Mouse (Mus musculus): ENCODE results near the gene Xlr5a. TPM values are rescaled to one million over a fixed set of nuclear protein-coding genes. Genes with fewer than 3 reads are reported as not detected.
"Not testable (repeated sequence)": the region's sequence is repeated elsewhere in the genome, so short reads cannot be mapped to it uniquely, and the experiment has no call there.

Gene Xlr5a
- polyA plus RNA-seq, 1 experiment, result not detected

- H3K4me1 ChIP-seq (ENCODE audit: control insufficient read depth, insufficient read depth, low read length); H3K4me3 ChIP-seq (ENCODE audit: insufficient read depth, low read depth, low read length); H3K27ac ChIP-seq (ENCODE audit: insufficient read depth, low read depth, low read length): not testable (repeated sequence)
- WGBS, result 76% methylated on average over 13 of the region's 13 CpGs
These were observed 195.8 kb downstream of the Xlr5a start, which contains the start of gene Xlr3a for GRCm38 (mm10) chrX:73096941-73097508. Xlr3a (minus strand) TSS chrX:73097095.

- H3K27ac ChIP-seq (ENCODE audit: insufficient read depth, low read depth, low read length); H3K4me3 ChIP-seq (ENCODE audit: insufficient read depth, low read depth, low read length); H3K4me1 ChIP-seq (ENCODE audit: control insufficient read depth, insufficient read depth, low read length): not testable (repeated sequence)
- WGBS, result 83% methylated on average over 19 of the region's 19 CpGs
These were observed 210.3 kb downstream of the Xlr5a start, which contains the start of gene Xlr4a for GRCm38 (mm10) chrX:73082267-73083055. Xlr4a (minus strand) TSS chrX:73082478.

GRCm38 (mm10) chrX:73066765-73067312 lies 225.9 kb downstream of the Xlr5a start:
- H3K4me3 ChIP-seq (ENCODE audit: insufficient read depth, low read depth, low read length); H3K27ac ChIP-seq (ENCODE audit: insufficient read depth, low read depth, low read length); H3K4me1 ChIP-seq (ENCODE audit: control insufficient read depth, insufficient read depth, low read length): not testable (repeated sequence)
- WGBS, result 66% methylated on average over 2 of the region's 5 CpGs

- Histone ChIP-seq H3K4me3 (ENCODE audit: insufficient read depth, low read depth, low read length) (peak within 1 kb of the TSS; percentile 52), H3K27ac (ENCODE audit: insufficient read depth, low read depth, low read length) (no peak within 1 kb of the TSS), H3K4me1 (ENCODE audit: control insufficient read depth, insufficient read depth, low read length) (peaks cover 10% of the 10 kb centered on the region)
- TF ChIP-seq POLR2A (IDR thresholded peaks at IDR 0.05; ENCODE audit: insufficient read depth, low read depth, low read length), result no peak
- TF ChIP-seq CTCF (IDR thresholded peaks at IDR 0.05; ENCODE audit: insufficient read depth, low read depth, low read length), result no peak
- 22% methylated on average over 7 of the region's 7 CpGs for WGBS
These were observed 228.4 kb downstream of the Xlr5a start, which contains the start of gene Pnma3 for GRCm38 (mm10) chrX:73064415-73064793. Pnma3 (plus strand) TSS chrX:73064787.

GRCm38 (mm10) chrX:73063512-73064414 lies 229.0 kb downstream of the Xlr5a start:
- H3K4me3 ChIP-seq (ENCODE audit: insufficient read depth, low read depth, low read length), result peak overlapping the region; percentile 52
- no peak for TF ChIP-seq CTCF (IDR thresholded peaks at IDR 0.05; ENCODE audit: insufficient read depth, low read depth, low read length)
- TF ChIP-seq POLR2A (IDR thresholded peaks at IDR 0.05; ENCODE audit: insufficient read depth, low read depth, low read length), result no peak
- no peak overlapping the region for H3K27ac ChIP-seq (ENCODE audit: insufficient read depth, low read depth, low read length)
- WGBS, result 24% methylated on average over 24 of the region's 24 CpGs
- H3K4me1 ChIP-seq (ENCODE audit: control insufficient read depth, insufficient read depth, low read length), result peaks cover 10% of the 10 kb centered on the region

- 49% methylated on average over 5 of the region's 5 CpGs for WGBS
- TF ChIP-seq CTCF (IDR thresholded peaks at IDR 0.05; ENCODE audit: insufficient read depth, low read depth, low read length) (no peak), POLR2A (IDR thresholded peaks at IDR 0.05; ENCODE audit: insufficient read depth, low read depth, low read length) (no peak)
- Histone ChIP-seq H3K4me3 (ENCODE audit: insufficient read depth, low read depth, low read length) (no peak overlapping the region), H3K4me1 (ENCODE audit: control insufficient read depth, insufficient read depth, low read length) (peaks cover 10% of the 10 kb centered on the region), H3K27ac (ENCODE audit: insufficient read depth, low read depth, low read length) (no peak overlapping the region)
These were observed 230.5 kb downstream of the Xlr5a start for GRCm38 (mm10) chrX:73062323-73062722.

- Histone ChIP-seq H3K27ac (ENCODE audit: insufficient read depth, low read depth, low read length) (no peak overlapping the region), H3K4me3 (ENCODE audit: insufficient read depth, low read depth, low read length) (no peak overlapping the region), H3K4me1 (ENCODE audit: control insufficient read depth, insufficient read depth, low read length) (peaks cover 10% of the 10 kb centered on the region)
- TF ChIP-seq CTCF (IDR thresholded peaks at IDR 0.05; ENCODE audit: insufficient read depth, low read depth, low read length) (no peak), POLR2A (IDR thresholded peaks at IDR 0.05; ENCODE audit: insufficient read depth, low read depth, low read length) (no peak)
- WGBS, result 87% methylated on average over 1 of the region's 1 CpGs
These were observed 231.2 kb downstream of the Xlr5a start for GRCm38 (mm10) chrX:73061528-73061927.

Other genes with a start within 250 kb of the Xlr5a start
- gene Pnma3, start 228.2 kb downstream of the Xlr5a start, polyA plus RNA-seq (2012; ENCODE audit: insufficient read depth, insufficient read length, low replicate concordance, missing spikeins), result not detected in 2 replicates
- not detected in 2 replicates for gene Xlr4a, start 210.5 kb downstream of the Xlr5a start, polyA plus RNA-seq (2012; ENCODE audit: insufficient read depth, insufficient read length, low replicate concordance, missing spikeins)
- not detected in 2 replicates for gene Xlr3a, start 195.9 kb downstream of the Xlr5a start, polyA plus RNA-seq (2012; ENCODE audit: insufficient read depth, insufficient read length, low replicate concordance, missing spikeins)
- gene Gm14685, start 175.9 kb downstream of the Xlr5a start, polyA plus RNA-seq (2012; ENCODE audit: insufficient read depth, insufficient read length, low replicate concordance, missing spikeins), result not detected in 2 replicates
- not detected in 2 replicates for gene Xlr5b, start 144.2 kb downstream of the Xlr5a start, polyA plus RNA-seq (2012; ENCODE audit: insufficient read depth, insufficient read length, low replicate concordance, missing spikeins)
- not detected in 2 replicates for gene DXBay18, start 143.5 kb downstream of the Xlr5a start, polyA plus RNA-seq (2012; ENCODE audit: insufficient read depth, insufficient read length, low replicate concordance, missing spikeins)
- gene Spin2d, start 116.0 kb downstream of the Xlr5a start, polyA plus RNA-seq (2012; ENCODE audit: insufficient read depth, insufficient read length, low replicate concordance, missing spikeins), result not detected in 2 replicates
- not detected in 2 replicates for gene Xlr3b, start 100.8 kb downstream of the Xlr5a start, polyA plus RNA-seq (2012; ENCODE audit: insufficient read depth, insufficient read length, low replicate concordance, missing spikeins)
- gene Xlr4b, start 78.6 kb downstream of the Xlr5a start, polyA plus RNA-seq (2012; ENCODE audit: insufficient read depth, insufficient read length, low replicate concordance, missing spikeins), result not detected in 2 replicates
- gene F8a, start 64.7 kb downstream of the Xlr5a start, polyA plus RNA-seq (2012; ENCODE audit: insufficient read depth, insufficient read length, low replicate concordance, missing spikeins), result not detected in 2 replicates
- gene Xlr4c, start 49.8 kb downstream of the Xlr5a start, polyA plus RNA-seq (2012; ENCODE audit: insufficient read depth, insufficient read length, low replicate concordance, missing spikeins), result not detected in 2 replicates
- not detected in 2 replicates for gene Xlr3c, start 27.6 kb downstream of the Xlr5a start, polyA plus RNA-seq (2012; ENCODE audit: insufficient read depth, insufficient read length, low replicate concordance, missing spikeins)
- not detected in 2 replicates for gene Xlr5c, start within 50 bp of the Xlr5a start, polyA plus RNA-seq (2012; ENCODE audit: insufficient read depth, insufficient read length, low replicate concordance, missing spikeins)
- not detected in 2 replicates for gene Gm45015, start 43.9 kb upstream of the Xlr5a start, polyA plus RNA-seq (2012; ENCODE audit: insufficient read depth, insufficient read length, low replicate concordance, missing spikeins)
- gene Zfp275, start 49.6 kb upstream of the Xlr5a start, polyA plus RNA-seq (2012; ENCODE audit: insufficient read depth, insufficient read length, low replicate concordance, missing spikeins), result not detected in 2 replicates
- not detected in 2 replicates for gene Gm18336, start 105.8 kb upstream of the Xlr5a start, polyA plus RNA-seq (2012; ENCODE audit: insufficient read depth, insufficient read length, low replicate concordance, missing spikeins)
- gene Zfp92, start 118.1 kb upstream of the Xlr5a start, polyA plus RNA-seq (2012; ENCODE audit: insufficient read depth, insufficient read length, low replicate concordance, missing spikeins), result not detected in 2 replicates
- not detected in 2 replicates for gene Trex2, start 142.4 kb upstream of the Xlr5a start, polyA plus RNA-seq (2012; ENCODE audit: insufficient read depth, insufficient read length, low replicate concordance, missing spikeins)
- not detected in 2 replicates for gene Haus7, start 166.1 kb upstream of the Xlr5a start, polyA plus RNA-seq (2012; ENCODE audit: insufficient read depth, insufficient read length, low replicate concordance, missing spikeins)
- gene Bgn, start 190.6 kb upstream of the Xlr5a start, polyA plus RNA-seq (2012; ENCODE audit: insufficient read depth, insufficient read length, low replicate concordance, missing spikeins), result not detected in 2 replicates
- gene Atp2b3, start 210.1 kb upstream of the Xlr5a start, polyA plus RNA-seq (2012; ENCODE audit: insufficient read depth, insufficient read length, low replicate concordance, missing spikeins), result not detected in 2 replicates

All from olfactory bulb, adult 2 months (tissue).